Mouse (Mus musculus) heart, adult 2 months (tissue): Measurements from ENCODE around the gene Dscam.

Experiments used
- CTCF ChIP-seq: fragments of 200-600 bp; IDR thresholded peaks from 2 replicates; pipeline ENCODE4 v1.8.1; 2022; ENCODE audit warnings: antibody characterized with exemption, mild to moderate bottlenecking, moderate library complexity
- POLR2A ChIP-seq: fragments of 200-500 bp; IDR thresholded peaks from 2 replicates; pipeline ENCODE4 v1.6.1; 2011; ENCODE audit warnings: mild to moderate bottlenecking, low read depth, low read length, control low read depth; ENCODE audit not compliant: insufficient read depth

GRCm38 (mm10) chr16:96754971-96755504 is 415.5 kb downstream of the Dscam start:
- TF ChIP-seq CTCF: no peak
- TF ChIP-seq POLR2A: no peak
